Mouse (Mus musculus): ENCODE measurements at regions not wholly inside any gene's neighbourhood (a gene's known extent, or its start where the extent isn't known, plus 50 kb on each side); places are given as distances from the start of the nearest gene placed in this dataset.

DNA sequence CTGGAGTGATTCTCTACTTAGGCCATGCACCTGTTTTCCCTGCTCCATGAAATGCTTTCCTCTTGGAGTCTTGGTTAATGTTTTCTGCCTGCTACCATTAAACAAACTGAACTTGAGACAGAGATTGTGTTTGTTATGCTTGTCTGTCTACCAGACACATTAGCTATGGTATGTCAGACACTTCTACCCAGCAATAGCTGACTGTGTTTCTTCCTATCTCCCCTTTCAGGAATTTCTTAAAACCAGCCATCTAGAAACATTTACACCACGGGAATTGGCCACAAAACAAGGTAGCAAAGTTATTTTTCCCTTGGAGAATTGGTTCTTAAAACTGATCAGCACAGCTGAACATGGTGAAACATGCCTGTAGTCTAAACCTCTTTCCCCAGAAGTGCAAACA is 197.1 kb upstream of the Camk1g start:
- TF ChIP-seq CTCF (IDR thresholded peaks at IDR 0.05; ENCODE audit: borderline replicate concordance, extremely low read depth, insufficient read depth, insufficient read length) (no peak), POLR2A (IDR thresholded peaks at IDR 0.05; ENCODE audit: borderline replicate concordance, extremely low read depth, insufficient read depth, insufficient read length, poor library complexity, severe bottlenecking) (no peak)
